Mouse (Mus musculus): ENCODE results near the gene Ctsh. TPM values are rescaled to one million over a fixed set of nuclear protein-coding genes. Genes with fewer than 3 reads are reported as not detected.

Gene Ctsh
- polyA plus RNA-seq, 1 experiment from 2014 or later: 30.8 TPM

- no peak overlapping the region for H3K4me3 ChIP-seq (replicated peaks; ENCODE audit: low read length)
- DNase-seq (ENCODE audit: low spot score): no peak
- 0 out of 2 replicates have a peak, but pooled peaks have one; percentile 11 for ATAC-seq (ENCODE audit: low FRiP score)
- peaks cover 57% of the 10 kb centered on the region for H3K36me3 ChIP-seq (replicated peaks; ENCODE audit: control insufficient read depth, insufficient read depth)
- no peaks in the 10 kb centered on the region for H3K27me3 ChIP-seq (ENCODE audit: control insufficient read depth, insufficient read depth, low read length)
- H3K27ac ChIP-seq: no peak overlapping the region
- no peaks in the 10 kb centered on the region for H3K4me1 ChIP-seq (replicated peaks; ENCODE audit: control insufficient read depth, insufficient read depth, low read length)
- H3K9me3 ChIP-seq (ENCODE audit: control insufficient read depth, low read length): no peaks in the 10 kb centered on the region
- H3K4me2 ChIP-seq (replicated peaks): no peak overlapping the region
- no peak overlapping the region for H3K9ac ChIP-seq
- WGBS: 96% methylated on average over 2 of the region's 2 CpGs
Observed at GRCm38 (mm10) chr9:90087906-90088485, 34.0 kb downstream of the Ctsh start.

DNA sequence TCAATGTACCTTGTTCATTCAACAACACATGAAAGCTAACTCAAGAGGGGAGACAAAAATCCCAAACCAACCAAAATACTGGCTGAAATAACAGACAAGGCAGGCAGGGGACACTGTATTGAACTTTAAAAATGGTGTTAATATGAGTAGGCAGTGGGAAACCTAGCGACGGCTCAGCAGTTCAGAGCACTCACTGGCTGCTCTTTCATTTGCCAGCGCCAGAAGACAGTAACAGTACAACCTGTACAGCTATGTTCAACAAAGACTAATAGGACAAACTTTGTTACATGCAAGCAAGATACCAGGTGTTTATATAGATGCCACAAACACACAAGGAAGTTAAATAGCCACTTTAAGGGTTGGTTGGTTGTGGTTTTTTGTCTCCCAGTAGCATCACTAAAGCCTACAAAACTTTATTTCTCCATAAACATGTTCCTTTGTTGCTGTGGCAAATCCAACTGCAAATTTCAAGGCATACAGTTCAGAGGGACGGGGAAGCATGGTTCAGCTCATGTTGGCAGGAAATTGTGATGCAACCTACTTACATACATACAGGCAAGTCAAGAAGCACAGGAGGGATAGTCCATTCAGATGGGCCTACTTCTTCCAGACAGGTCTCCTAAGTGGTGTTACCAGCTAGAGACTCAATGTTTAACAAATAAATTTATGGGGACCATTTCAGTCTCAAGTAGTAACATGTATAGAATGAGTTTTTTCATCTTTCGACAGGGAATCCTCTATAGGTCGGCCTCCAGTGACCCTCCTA lies 35.6 kb downstream of the Ctsh start:
- DNase-seq (ENCODE audit: low spot score) (no peak), ATAC-seq (ENCODE audit: low FRiP score) (no peak; the same call in 1 of the 2 replicates)
- no peak overlapping the region for H3K4me2 ChIP-seq (replicated peaks)
- H3K36me3 ChIP-seq (replicated peaks; ENCODE audit: control insufficient read depth, insufficient read depth): peaks cover 72% of the 10 kb centered on the region
- no peaks in the 10 kb centered on the region for H3K4me1 ChIP-seq (replicated peaks; ENCODE audit: control insufficient read depth, insufficient read depth, low read length)
- no peaks in the 10 kb centered on the region for H3K9me3 ChIP-seq (ENCODE audit: control insufficient read depth, low read length)
- no peak overlapping the region for H3K4me3 ChIP-seq (replicated peaks; ENCODE audit: low read length)
- 94% methylated on average over 6 of the region's 6 CpGs for WGBS
- H3K9ac ChIP-seq: no peak overlapping the region
- no peaks in the 10 kb centered on the region for H3K27me3 ChIP-seq (ENCODE audit: control insufficient read depth, insufficient read depth, low read length)
- no peak overlapping the region for H3K27ac ChIP-seq

DNA sequence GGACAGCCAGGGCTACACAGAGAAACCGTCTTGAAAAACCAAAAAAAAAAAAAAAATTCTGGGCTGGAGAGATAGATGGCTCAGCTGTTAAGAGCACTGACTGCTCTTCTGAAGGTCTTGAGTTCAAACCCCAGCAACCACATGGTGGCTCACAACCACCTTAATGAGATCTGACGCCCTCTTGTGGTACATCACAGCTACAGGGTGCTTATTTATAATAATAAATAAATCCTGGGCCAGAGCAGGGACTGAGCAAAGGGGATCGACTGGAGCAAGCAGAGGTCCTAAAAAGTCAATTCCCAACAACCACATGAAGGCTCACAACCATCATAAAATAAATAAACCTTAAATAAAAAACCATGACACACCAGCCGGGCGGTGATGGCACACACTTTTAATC lies 45.0 kb downstream of the Ctsh start:
- DNase-seq (ENCODE audit: low spot score) (no peak), ATAC-seq (ENCODE audit: low FRiP score) (no peak)
- no peaks in the 10 kb centered on the region for H3K4me1 ChIP-seq (replicated peaks; ENCODE audit: control insufficient read depth, insufficient read depth, low read length)
- no peak overlapping the region for H3K9ac ChIP-seq
- no peak overlapping the region for H3K27ac ChIP-seq
- H3K27me3 ChIP-seq (ENCODE audit: control insufficient read depth, insufficient read depth, low read length): no peaks in the 10 kb centered on the region
- H3K9me3 ChIP-seq (ENCODE audit: control insufficient read depth, low read length): no peaks in the 10 kb centered on the region
- peaks cover 99% of the 10 kb centered on the region for H3K36me3 ChIP-seq (replicated peaks; ENCODE audit: control insufficient read depth, insufficient read depth)
- WGBS: 90% methylated on average over 5 of the region's 5 CpGs
- no peak overlapping the region for H3K4me2 ChIP-seq (replicated peaks)
- H3K4me3 ChIP-seq (replicated peaks; ENCODE audit: low read length): no peak overlapping the region

DNA sequence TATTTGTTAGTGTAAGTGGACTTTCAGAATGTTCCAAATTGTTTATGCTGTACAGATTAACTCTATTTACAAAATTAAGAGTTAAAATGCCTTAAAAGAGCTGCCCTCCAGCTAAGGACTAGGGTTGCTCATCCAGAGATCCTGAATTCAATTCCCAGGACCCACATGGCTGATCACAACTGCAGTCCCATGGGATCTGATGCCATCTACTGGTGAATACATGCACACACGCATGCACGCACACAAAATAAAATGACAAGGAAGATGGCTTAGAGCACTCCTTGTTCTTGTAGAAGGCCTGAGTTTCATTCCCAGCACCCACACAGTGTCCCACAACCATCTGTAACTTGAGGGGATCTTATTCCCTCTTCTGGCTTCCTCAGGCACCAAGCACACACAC lies 46.8 kb downstream of the Ctsh start:
- Histone ChIP-seq H3K4me2 (replicated peaks) (no peak overlapping the region), H3K27ac (no peak overlapping the region), H3K4me3 (replicated peaks; ENCODE audit: low read length) (no peak overlapping the region), H3K9ac (no peak overlapping the region), H3K9me3 (ENCODE audit: control insufficient read depth, low read length) (no peaks in the 10 kb centered on the region), H3K36me3 (replicated peaks; ENCODE audit: control insufficient read depth, insufficient read depth) (peaks cover 96% of the 10 kb centered on the region), H3K27me3 (ENCODE audit: control insufficient read depth, insufficient read depth, low read length) (no peaks in the 10 kb centered on the region), H3K4me1 (replicated peaks; ENCODE audit: control insufficient read depth, insufficient read depth, low read length) (no peaks in the 10 kb centered on the region)
- DNase-seq (ENCODE audit: low spot score): no peak
- 38% methylated on average over 2 of the region's 2 CpGs for WGBS
- ATAC-seq (ENCODE audit: low FRiP score): no peak

DNA sequence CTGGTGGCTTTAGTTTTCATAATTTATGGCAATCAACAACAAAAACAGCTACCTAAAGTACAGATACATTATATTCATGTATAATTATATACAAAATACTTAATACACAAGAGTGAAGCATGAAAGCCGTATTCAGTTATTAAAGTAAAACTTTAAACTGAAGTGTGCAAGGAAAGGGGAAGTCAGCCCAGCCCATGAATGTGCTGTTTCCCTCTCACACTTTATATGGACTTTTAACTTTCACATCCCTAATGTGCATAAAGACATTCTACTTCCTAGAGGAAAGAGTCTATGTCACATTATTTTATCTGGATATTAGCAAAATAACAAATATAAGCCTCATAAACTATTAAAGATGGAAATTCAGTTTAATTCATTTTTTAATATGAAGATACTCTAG lies 51.5 kb downstream of the Ctsh start:
- 97% methylated on average over 1 of the region's 1 CpGs for WGBS
- Histone ChIP-seq H3K9ac (no peak overlapping the region), H3K4me2 (replicated peaks) (no peak overlapping the region), H3K36me3 (replicated peaks; ENCODE audit: control insufficient read depth, insufficient read depth) (peaks cover 82% of the 10 kb centered on the region), H3K4me1 (replicated peaks; ENCODE audit: control insufficient read depth, insufficient read depth, low read length) (peaks cover 13% of the 10 kb centered on the region), H3K4me3 (replicated peaks; ENCODE audit: low read length) (no peak overlapping the region), H3K9me3 (ENCODE audit: control insufficient read depth, low read length) (no peaks in the 10 kb centered on the region), H3K27me3 (ENCODE audit: control insufficient read depth, insufficient read depth, low read length) (no peaks in the 10 kb centered on the region), H3K27ac (no peak overlapping the region)
- DNase-seq (ENCODE audit: low spot score) (no peak), ATAC-seq (ENCODE audit: low FRiP score) (no peak)

DNA sequence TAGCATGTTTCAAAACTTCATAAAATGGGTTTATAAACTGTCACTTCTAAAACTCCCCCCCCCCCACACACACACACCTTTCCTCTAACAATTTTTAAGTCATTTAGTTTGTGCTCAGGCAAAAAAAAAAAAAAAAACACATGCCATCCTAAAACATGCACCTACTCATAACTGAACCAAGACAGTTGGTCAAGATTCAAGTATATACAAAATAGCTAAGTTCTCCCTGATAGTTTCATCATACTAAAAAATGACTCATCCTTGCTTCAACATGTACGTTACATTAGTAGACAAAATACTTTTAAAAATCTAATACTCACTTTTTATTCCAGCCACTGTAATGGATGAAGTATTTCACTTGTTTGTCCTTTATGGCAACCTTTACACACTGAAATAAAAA lies 53.0 kb downstream of the Ctsh start:
- WGBS: 95% methylated on average over 1 of the region's 1 CpGs
- no peak for ATAC-seq (ENCODE audit: low FRiP score)
- H3K4me1 ChIP-seq (replicated peaks; ENCODE audit: control insufficient read depth, insufficient read depth, low read length): peaks cover 24% of the 10 kb centered on the region

DNA sequence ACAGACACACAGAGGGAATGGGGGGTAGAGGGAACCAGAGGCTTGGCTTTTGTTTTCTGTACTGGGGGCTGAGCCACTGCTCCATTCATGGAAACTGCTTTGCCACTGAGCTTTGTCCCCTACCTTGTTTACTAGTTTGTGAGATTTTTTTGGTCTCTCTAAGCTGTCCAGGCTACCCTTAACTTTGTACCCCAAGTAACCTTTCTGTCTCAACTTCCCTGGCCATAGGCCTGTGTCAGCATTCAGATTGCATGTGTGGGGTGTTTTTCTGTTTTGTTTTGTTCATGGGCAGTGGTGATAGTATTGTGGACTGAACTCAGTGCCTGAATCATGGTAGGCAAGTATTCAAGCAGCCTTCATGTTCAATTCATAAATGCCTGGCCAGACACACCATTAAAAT lies 54.3 kb downstream of the Ctsh start:
- DNase-seq (ENCODE audit: low spot score): no peak
- Histone ChIP-seq H3K4me3 (replicated peaks; ENCODE audit: low read length) (no peak overlapping the region), H3K36me3 (replicated peaks; ENCODE audit: control insufficient read depth, insufficient read depth) (peaks cover 54% of the 10 kb centered on the region), H3K4me1 (replicated peaks; ENCODE audit: control insufficient read depth, insufficient read depth, low read length) (peaks cover 34% of the 10 kb centered on the region), H3K27me3 (ENCODE audit: control insufficient read depth, insufficient read depth, low read length) (no peaks in the 10 kb centered on the region), H3K9ac (no peak overlapping the region), H3K9me3 (ENCODE audit: control insufficient read depth, low read length) (no peaks in the 10 kb centered on the region), H3K4me2 (replicated peaks) (no peak overlapping the region), H3K27ac (no peak overlapping the region)
- no peak for ATAC-seq (ENCODE audit: low FRiP score)

More for the DNA sequence above, 53.0 kb downstream of the Ctsh start:
- DNase-seq (ENCODE audit: low spot score): no peak
- no peak overlapping the region for H3K9ac ChIP-seq
- no peak overlapping the region for H3K4me2 ChIP-seq (replicated peaks)
- no peak overlapping the region for H3K4me3 ChIP-seq (replicated peaks; ENCODE audit: low read length)
- H3K36me3 ChIP-seq (replicated peaks; ENCODE audit: control insufficient read depth, insufficient read depth): peaks cover 68% of the 10 kb centered on the region
- no peaks in the 10 kb centered on the region for H3K27me3 ChIP-seq (ENCODE audit: control insufficient read depth, insufficient read depth, low read length)
- H3K27ac ChIP-seq: no peak overlapping the region
- no peaks in the 10 kb centered on the region for H3K9me3 ChIP-seq (ENCODE audit: control insufficient read depth, low read length)

DNA sequence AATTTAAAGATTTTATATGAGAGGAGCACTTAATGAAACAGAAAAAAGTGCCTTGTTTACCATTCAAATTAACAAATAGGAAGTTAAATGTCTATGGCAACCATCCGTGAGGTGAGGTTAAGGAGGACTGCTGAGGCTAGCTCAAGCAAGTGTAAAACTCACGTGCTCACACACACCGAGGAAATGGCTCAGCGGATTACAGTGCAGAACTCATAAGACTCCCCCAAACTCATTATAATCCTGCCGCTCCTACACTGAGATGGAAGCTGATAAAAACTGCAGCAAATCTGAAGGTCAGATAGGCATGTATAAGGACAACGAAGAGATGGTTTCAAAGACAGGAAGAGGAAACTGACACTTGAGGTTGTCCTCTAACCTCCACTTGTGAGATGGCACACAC lies 55.4 kb downstream of the Ctsh start:
- H3K36me3 ChIP-seq (replicated peaks; ENCODE audit: control insufficient read depth, insufficient read depth): peaks cover 43% of the 10 kb centered on the region
- no peak overlapping the region for H3K4me2 ChIP-seq (replicated peaks)
- no peaks in the 10 kb centered on the region for H3K9me3 ChIP-seq (ENCODE audit: control insufficient read depth, low read length)
- WGBS: 69% methylated on average over 6 of the region's 6 CpGs
- DNase-seq (ENCODE audit: low spot score) (no peak), ATAC-seq (ENCODE audit: low FRiP score) (no peak)
- H3K4me1 ChIP-seq (replicated peaks; ENCODE audit: control insufficient read depth, insufficient read depth, low read length): peaks cover 34% of the 10 kb centered on the region
- no peak overlapping the region for H3K4me3 ChIP-seq (replicated peaks; ENCODE audit: low read length)
- H3K27me3 ChIP-seq (ENCODE audit: control insufficient read depth, insufficient read depth, low read length): no peaks in the 10 kb centered on the region
- H3K9ac ChIP-seq: no peak overlapping the region
- H3K27ac ChIP-seq: no peak overlapping the region

DNA sequence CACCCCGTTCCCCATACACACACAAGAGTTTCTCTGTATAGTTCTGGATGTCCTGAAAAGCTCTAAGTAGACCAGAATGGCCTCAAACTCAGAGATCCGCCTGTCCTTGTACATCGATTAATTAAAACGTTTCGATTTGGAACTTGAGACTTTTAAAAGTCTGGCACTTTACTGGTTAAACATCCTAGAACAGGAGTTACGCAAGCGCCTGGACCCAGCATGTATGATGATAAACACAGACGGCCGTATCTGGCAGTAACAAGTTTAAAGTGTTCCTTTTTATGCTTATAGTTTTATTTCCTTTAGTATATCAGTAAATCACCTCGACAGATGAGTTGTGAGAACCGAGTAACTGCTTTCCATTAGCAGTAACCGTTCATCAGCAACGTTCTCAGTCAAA lies 59.2 kb downstream of the Ctsh start:
- ATAC-seq (ENCODE audit: low FRiP score) (no peak), DNase-seq (ENCODE audit: low spot score) (no peak)

More for the DNA sequence above, 59.2 kb downstream of the Ctsh start:
- H3K9me3 ChIP-seq (ENCODE audit: control insufficient read depth, low read length): no peaks in the 10 kb centered on the region
- no peaks in the 10 kb centered on the region for H3K27me3 ChIP-seq (ENCODE audit: control insufficient read depth, insufficient read depth, low read length)
- peak overlapping the region; percentile 89 for H3K9ac ChIP-seq
- WGBS: 2% methylated on average over 13 of the region's 13 CpGs
- peak overlapping the region; percentile 99 for H3K27ac ChIP-seq
- H3K36me3 ChIP-seq (replicated peaks; ENCODE audit: control insufficient read depth, insufficient read depth): peaks cover 16% of the 10 kb centered on the region; the same call in 1 of the 2 replicates
- H3K4me3 ChIP-seq (replicated peaks; ENCODE audit: low read length): peak overlapping the region; percentile 83
- peak overlapping the region; percentile 86 for H3K4me2 ChIP-seq (replicated peaks)
- peaks cover 34% of the 10 kb centered on the region for H3K4me1 ChIP-seq (replicated peaks; ENCODE audit: control insufficient read depth, insufficient read depth, low read length)
